Mouse (Mus musculus): ENCODE measurements around the gene Dpyd. TPM values are rescaled to one million over a fixed set of nuclear protein-coding genes. Genes with fewer than 3 reads are reported as not detected.

The Dpyd gene
- polyA plus RNA-seq, 1 experiment from 2014 or later = 9.8 TPM

DNA sequence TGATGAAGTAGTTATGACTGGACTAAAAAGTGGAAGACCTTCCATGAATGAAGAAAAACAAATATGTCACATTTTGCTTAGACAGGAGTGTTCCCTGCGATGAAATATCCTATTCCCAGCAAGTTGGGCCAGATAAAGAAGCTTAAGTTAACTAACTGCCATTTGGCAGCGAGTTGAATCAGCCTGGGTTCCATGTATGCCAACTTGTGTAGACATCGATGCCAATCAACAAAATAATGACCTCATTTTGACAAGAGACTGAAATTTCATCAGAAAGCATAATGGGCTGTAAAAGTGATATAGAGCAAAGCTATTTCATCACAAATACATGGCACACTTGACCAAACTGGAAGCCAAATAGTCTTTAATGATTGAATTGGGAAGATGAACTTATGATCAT lies 681.3 kb downstream of the Dpyd start:
- 85% methylated on average over 3 of the region's 3 CpGs for WGBS
- Histone ChIP-seq H3K27ac (replicated peaks) (no peak overlapping the region), H3K9me3 (replicated peaks) (no peaks in the 10 kb centered on the region), H3K27me3 (no peaks in the 10 kb centered on the region), H3K4me3 (replicated peaks) (no peak overlapping the region), H3K9ac (no peak overlapping the region), H3K4me1 (no peaks in the 10 kb centered on the region), H3K36me3 (no peaks in the 10 kb centered on the region), H3K4me2 (replicated peaks) (no peak overlapping the region)
- ATAC-seq (ENCODE audit: insufficient number of reproducible peaks, low FRiP score, low TSS enrichment, low read depth) = no peak

DNA sequence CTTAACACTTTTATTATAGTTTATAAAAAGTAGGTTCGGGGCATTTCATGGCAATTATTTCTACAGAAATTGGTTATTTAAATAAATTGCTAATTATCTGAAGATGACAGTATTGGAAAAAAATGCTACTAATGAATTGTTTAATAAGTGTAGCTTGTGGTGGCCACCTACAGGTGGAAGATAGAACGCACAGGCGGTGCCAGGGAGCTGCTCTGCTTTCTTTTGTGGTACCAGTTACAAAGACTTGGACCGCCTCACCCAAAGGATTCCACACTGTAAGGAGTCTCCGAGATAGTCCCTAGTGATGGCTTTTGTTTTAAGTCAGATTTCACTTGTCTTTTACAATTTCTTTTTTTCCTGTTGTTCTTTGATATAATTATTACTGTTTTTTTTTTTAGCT lies 694.6 kb downstream of the Dpyd start:
- Histone ChIP-seq H3K9me3 (replicated peaks) (no peaks in the 10 kb centered on the region), H3K9ac (no peak overlapping the region), H3K27me3 (no peaks in the 10 kb centered on the region), H3K4me1 (no peaks in the 10 kb centered on the region; the same call in 1 of the 2 replicates), H3K27ac (replicated peaks) (no peak overlapping the region), H3K4me3 (replicated peaks) (no peak overlapping the region), H3K4me2 (replicated peaks) (no peak overlapping the region), H3K36me3 (no peaks in the 10 kb centered on the region)
- 52% methylated on average over 5 of the region's 5 CpGs for WGBS
- ATAC-seq (ENCODE audit: insufficient number of reproducible peaks, low FRiP score, low TSS enrichment, low read depth) = no peak

DNA sequence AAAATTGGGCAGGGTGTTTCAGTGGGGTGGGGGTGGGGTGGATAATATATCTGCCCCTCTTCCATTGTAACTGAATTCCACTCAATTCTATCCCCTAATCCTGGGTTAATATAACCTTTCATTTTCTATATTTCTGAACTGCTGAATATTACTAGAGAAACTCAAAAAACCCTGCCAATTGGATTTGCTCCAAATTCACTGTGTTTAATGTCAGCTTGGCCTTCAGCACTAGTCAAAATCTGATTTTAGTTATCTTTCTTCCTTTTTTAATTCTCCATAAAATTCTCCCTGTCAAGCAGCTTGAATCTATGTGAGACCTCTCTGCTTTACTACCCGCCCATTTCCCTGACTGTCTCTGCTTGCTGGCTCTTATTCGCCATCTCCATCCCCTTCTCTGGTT lies 713.3 kb downstream of the Dpyd start:
- 55% methylated on average over 2 of the region's 2 CpGs for WGBS
- Histone ChIP-seq H3K27me3 (no peaks in the 10 kb centered on the region), H3K4me3 (replicated peaks) (no peak overlapping the region), H3K4me1 (no peaks in the 10 kb centered on the region), H3K4me2 (replicated peaks) (no peak overlapping the region), H3K9ac (no peak overlapping the region), H3K9me3 (replicated peaks) (no peaks in the 10 kb centered on the region), H3K36me3 (no peaks in the 10 kb centered on the region), H3K27ac (replicated peaks) (no peak overlapping the region)
- no peak for ATAC-seq (ENCODE audit: insufficient number of reproducible peaks, low FRiP score, low TSS enrichment, low read depth)

DNA sequence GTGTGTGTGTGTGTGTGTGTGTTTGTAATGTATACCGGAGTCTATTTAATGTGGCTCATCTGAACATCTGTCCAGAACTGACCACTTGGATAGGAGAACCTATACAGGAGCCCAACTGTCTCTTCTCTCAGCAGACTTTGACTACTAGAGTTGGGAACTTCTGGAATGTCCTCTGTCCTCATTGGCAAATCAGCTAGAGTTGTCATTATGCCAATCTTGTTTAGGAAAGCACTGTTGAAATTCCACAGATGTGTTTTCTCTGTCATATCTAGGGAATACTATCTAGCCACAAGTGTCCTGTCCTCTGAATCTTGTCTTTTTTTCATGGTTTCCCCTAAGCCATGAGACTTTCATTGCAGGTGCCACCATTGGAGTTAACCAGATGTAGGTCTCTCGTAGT lies 718.7 kb downstream of the Dpyd start:
- Histone ChIP-seq H3K36me3 (no peaks in the 10 kb centered on the region), H3K4me3 (replicated peaks) (no peak overlapping the region), H3K27ac (replicated peaks) (no peak overlapping the region), H3K9ac (no peak overlapping the region), H3K4me2 (replicated peaks) (no peak overlapping the region), H3K4me1 (no peaks in the 10 kb centered on the region), H3K9me3 (replicated peaks) (no peaks in the 10 kb centered on the region), H3K27me3 (no peaks in the 10 kb centered on the region)
- WGBS = 100% methylated on average over 2 of the region's 2 CpGs
- ATAC-seq (ENCODE audit: insufficient number of reproducible peaks, low FRiP score, low TSS enrichment, low read depth) = no peak

DNA sequence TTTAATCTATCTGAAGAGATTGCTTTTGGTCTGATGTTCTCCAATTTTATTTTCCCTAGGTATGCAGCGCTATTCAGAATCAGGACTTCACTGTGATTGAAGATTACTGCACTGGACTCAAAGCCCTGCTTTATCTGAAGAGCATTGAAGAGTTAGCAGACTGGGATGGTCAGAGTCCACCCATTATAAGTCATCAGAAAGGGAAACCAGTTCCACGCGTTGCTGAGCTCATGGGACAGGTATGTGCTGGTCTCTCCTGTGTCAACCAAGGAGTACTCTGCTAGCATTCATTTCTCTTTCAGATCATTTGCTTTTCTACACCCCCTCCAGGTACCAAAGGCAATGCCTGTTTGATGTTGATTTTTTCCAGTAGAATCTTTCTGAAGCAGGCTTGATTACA lies 752.8 kb downstream of the Dpyd start:
- no peak for ATAC-seq (ENCODE audit: insufficient number of reproducible peaks, low FRiP score, low TSS enrichment, low read depth)
- Histone ChIP-seq H3K4me2 (replicated peaks) (no peak overlapping the region), H3K9ac (no peak overlapping the region), H3K27me3 (no peaks in the 10 kb centered on the region), H3K4me3 (replicated peaks) (no peak overlapping the region), H3K9me3 (replicated peaks) (no peaks in the 10 kb centered on the region), H3K27ac (replicated peaks) (no peak overlapping the region), H3K4me1 (no peaks in the 10 kb centered on the region), H3K36me3 (no peaks in the 10 kb centered on the region)
- WGBS = 82% methylated on average over 3 of the region's 3 CpGs

DNA sequence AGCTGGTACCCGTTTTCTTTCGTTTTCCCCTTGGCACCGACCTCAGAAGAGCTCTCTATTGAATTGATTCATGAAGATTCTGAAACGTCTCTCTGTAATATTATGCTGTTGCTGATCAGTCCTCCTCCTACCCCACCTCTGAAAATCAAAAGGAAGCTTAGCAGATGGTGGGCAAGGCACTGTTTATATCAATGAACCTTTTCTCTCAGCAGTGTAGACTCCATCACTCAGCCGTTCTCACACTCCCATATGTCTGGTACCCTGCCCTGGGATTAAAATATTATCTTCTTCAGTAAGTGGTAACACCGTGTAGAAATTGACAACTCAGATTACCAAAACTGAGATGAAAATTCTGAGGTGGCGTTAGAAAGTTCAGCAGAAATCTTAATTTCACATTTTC lies 767.1 kb downstream of the Dpyd start:
- Histone ChIP-seq H3K4me3 (replicated peaks) (no peak overlapping the region), H3K9ac (no peak overlapping the region), H3K9me3 (replicated peaks) (no peaks in the 10 kb centered on the region), H3K4me2 (replicated peaks) (no peak overlapping the region), H3K27me3 (no peaks in the 10 kb centered on the region), H3K27ac (replicated peaks) (no peak overlapping the region), H3K4me1 (no peaks in the 10 kb centered on the region), H3K36me3 (no peaks in the 10 kb centered on the region)
- no peak for ATAC-seq (ENCODE audit: insufficient number of reproducible peaks, low FRiP score, low TSS enrichment, low read depth)
- WGBS = 62% methylated on average over 7 of the region's 7 CpGs

DNA sequence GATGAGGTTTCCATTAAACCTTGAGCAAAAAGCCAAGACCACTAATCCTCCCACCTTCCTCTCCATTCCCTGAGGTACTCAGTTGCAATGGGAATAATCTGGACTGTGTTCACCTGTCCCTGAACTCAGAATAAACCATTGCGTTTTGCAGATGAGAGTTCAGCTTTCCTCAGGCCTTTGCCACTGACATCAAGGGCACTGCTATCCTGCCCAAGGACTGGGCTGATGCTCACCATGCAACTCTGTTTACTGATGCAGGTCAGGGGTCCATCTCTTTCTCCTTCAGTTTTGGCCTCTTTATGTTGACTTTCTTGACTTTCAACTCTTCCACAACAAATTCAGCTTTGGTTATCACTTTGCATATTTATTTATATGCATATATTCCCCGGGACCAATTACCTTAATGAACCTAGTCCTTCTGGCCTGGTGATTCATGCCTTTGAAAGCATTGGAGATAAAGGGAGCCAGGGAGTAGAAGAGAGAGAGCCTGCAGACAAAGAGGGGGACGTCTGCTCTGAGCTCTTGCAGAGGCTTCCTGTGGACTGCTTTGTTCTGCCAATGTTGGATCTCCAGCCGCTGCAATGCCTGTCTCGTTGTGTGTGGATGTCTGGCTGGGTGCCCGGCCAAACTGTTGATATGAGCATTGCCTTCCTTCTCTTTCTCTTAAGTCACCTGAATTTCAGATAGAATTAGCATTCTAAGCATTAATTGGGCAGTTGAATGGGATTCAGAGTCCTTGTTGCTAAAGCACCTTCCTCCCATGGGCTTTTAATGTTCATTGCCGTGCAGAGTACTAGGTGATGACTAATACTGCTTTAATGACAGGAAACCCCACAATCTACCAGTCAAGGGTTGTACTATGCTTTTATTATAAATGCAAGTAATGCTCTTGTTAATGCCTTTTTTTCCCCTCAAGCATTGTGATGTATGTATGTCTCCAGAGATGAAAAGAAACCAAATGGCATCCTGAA lies 771.7 kb downstream of the Dpyd start:
- 41% methylated on average over 7 of the region's 7 CpGs for WGBS
- Histone ChIP-seq H3K27me3 (no peaks in the 10 kb centered on the region), H3K27ac (replicated peaks) (no peak overlapping the region), H3K4me3 (replicated peaks) (no peak overlapping the region), H3K9me3 (replicated peaks) (no peaks in the 10 kb centered on the region), H3K9ac (no peak overlapping the region), H3K36me3 (no peaks in the 10 kb centered on the region), H3K4me1 (no peaks in the 10 kb centered on the region), H3K4me2 (replicated peaks) (no peak overlapping the region)
- no peak for ATAC-seq (ENCODE audit: insufficient number of reproducible peaks, low FRiP score, low TSS enrichment, low read depth)

DNA sequence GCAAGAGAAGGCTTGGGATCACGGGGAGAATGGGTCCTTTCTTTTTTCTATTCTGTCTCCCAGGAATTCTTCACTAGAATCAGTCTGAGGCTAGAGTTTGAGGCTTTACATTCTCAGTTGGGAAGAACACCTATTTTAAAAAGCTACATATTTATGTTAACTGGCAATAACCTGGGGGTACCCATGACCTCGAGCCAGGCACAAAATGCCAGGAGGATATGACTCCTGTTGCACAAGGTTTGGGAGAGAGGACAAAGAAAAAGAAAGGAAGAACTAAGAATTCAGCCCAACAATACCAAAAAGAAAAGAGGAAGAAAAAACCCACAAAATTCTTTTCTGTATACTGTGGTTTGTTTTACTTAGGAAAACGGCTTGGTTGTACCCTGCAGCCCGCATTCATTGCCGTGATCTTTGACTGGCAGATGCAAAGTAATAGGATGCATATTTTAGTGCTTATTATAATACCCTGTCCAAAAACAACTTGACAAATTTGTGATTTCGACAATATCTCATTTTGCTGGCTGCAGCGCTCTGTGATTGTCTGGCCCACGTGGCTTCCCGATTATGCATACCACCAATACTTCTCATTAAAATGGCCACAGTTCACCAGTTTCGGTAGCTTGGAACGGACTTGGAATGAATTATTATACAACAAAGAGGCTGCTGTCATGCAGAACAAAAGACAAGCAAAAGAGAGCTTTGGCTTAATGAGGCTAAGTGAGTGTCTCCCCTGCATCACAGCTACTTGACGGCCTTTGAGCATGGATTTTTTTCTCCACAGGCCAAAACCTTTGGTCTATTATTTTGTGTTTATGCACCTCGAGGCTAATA lies 799.8 kb downstream of the Dpyd start:
- ATAC-seq (ENCODE audit: insufficient number of reproducible peaks, low FRiP score, low TSS enrichment, low read depth) = no peak
- Histone ChIP-seq H3K9ac (no peak overlapping the region), H3K4me2 (replicated peaks) (no peak overlapping the region), H3K9me3 (replicated peaks) (no peaks in the 10 kb centered on the region), H3K4me1 (no peaks in the 10 kb centered on the region), H3K27me3 (no peaks in the 10 kb centered on the region), H3K36me3 (no peaks in the 10 kb centered on the region), H3K4me3 (replicated peaks) (no peak overlapping the region), H3K27ac (replicated peaks) (no peak overlapping the region)
- 64% methylated on average over 13 of the region's 13 CpGs for WGBS

DNA sequence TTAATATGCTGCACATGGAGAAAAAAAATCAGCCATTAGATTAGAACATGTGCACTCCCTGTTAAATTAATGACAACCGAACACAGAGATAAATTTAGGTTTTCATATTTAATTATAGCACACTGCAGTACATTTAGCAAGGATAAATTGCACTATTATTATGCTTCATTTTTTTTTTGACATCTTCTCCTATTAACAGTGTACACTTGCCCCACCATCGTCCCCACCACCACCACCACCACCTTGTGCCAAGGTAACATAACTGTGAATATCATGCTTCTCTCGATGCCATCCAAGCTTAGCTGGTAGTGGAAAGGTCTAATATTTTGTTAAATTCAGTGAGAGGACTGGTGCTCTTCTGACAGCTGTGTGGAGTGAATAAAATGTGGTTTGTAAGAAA lies 800.5 kb downstream of the Dpyd start:
- Histone ChIP-seq H3K4me3 (replicated peaks) (no peak overlapping the region), H3K27me3 (no peaks in the 10 kb centered on the region), H3K9me3 (replicated peaks) (no peaks in the 10 kb centered on the region), H3K27ac (replicated peaks) (no peak overlapping the region), H3K36me3 (no peaks in the 10 kb centered on the region), H3K4me1 (no peaks in the 10 kb centered on the region), H3K9ac (no peak overlapping the region), H3K4me2 (replicated peaks) (no peak overlapping the region)
- ATAC-seq (ENCODE audit: insufficient number of reproducible peaks, low FRiP score, low TSS enrichment, low read depth) = no peak
- WGBS = 80% methylated on average over 3 of the region's 3 CpGs

DNA sequence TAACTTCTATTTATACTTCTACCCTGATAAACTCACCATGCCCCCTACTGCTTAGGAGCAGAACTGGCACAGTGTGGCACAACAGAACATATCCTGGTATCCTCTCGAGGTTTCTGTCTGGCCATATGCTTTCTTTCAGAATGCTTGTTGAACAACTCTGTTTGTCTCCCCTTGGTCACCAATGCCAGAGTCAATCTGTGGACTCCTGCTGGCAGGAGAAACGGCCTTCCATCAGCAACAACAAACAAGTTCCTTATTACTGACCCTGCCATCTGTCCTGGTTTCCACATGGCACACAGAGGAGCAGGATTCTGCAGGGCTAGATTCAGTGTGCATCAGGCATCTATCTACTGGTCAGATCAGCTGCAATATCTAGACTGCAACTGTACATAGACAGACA lies 807.0 kb downstream of the Dpyd start:
- Histone ChIP-seq H3K36me3 (no peaks in the 10 kb centered on the region), H3K27me3 (no peaks in the 10 kb centered on the region), H3K4me3 (replicated peaks) (no peak overlapping the region), H3K27ac (replicated peaks) (no peak overlapping the region), H3K9ac (no peak overlapping the region), H3K9me3 (replicated peaks) (no peaks in the 10 kb centered on the region), H3K4me1 (no peaks in the 10 kb centered on the region), H3K4me2 (replicated peaks) (no peak overlapping the region)
- no peak for ATAC-seq (ENCODE audit: insufficient number of reproducible peaks, low FRiP score, low TSS enrichment, low read depth)
- 52% methylated on average over 2 of the region's 2 CpGs for WGBS

DNA sequence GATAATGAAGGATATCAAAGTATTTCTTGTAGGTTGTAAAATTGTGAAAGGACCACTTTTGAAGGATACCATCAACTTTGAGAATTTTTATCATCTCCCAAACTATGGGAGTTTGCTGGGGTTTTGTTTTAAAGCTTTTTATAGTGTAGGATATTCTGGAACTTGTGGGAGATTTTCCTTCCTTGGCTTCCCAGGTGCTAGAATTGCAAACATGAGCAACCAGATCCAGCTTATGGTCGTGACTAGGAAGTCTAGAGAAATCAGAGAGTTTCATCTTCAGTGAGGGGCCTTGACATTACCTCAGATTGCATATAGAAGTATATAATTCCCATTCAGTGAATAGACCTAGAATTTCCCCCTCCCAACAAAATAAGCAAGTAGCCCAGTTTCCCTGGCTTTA lies 819.2 kb downstream of the Dpyd start:
- 63% methylated on average over 1 of the region's 1 CpGs for WGBS
- Histone ChIP-seq H3K27me3 (no peaks in the 10 kb centered on the region), H3K4me3 (replicated peaks) (no peak overlapping the region), H3K4me1 (no peaks in the 10 kb centered on the region), H3K9ac (no peak overlapping the region), H3K4me2 (replicated peaks) (no peak overlapping the region), H3K9me3 (replicated peaks) (no peaks in the 10 kb centered on the region), H3K36me3 (no peaks in the 10 kb centered on the region), H3K27ac (replicated peaks) (no peak overlapping the region)
- ATAC-seq (ENCODE audit: insufficient number of reproducible peaks, low FRiP score, low TSS enrichment, low read depth) = no peak

Data from embryonic facial prominence, embryonic 15.5 days (tissue).